Mouse (Mus musculus) ES-E14 (cell line): Measurements from ENCODE around the gene Spef1.
A peak's percentile ranks its signal among the peaks of the same experiment; 100 is the strongest.

ENCODE experiments used
- CHD2 ChIP-seq: IDR thresholded peaks from 2 replicates; pipeline ENCODE4 v1.6.1; 2014; ENCODE audit warnings: mild to moderate bottlenecking, low read depth, low read length, inconsistent platforms
- HCFC1 ChIP-seq: IDR thresholded peaks from 2 replicates; pipeline ENCODE4 v1.6.1; 2012; ENCODE audit warnings: low read length, inconsistent platforms, borderline replicate concordance; ENCODE audit not compliant: insufficient read depth
- ZC3H11A ChIP-seq: IDR thresholded peaks from 2 replicates; pipeline ENCODE4 v1.6.1; 2012; ENCODE audit warnings: low read depth, mild to moderate bottlenecking, inconsistent platforms, low read length, borderline replicate concordance
- ZNF384 ChIP-seq: IDR thresholded peaks from 2 replicates; pipeline ENCODE4 v1.6.1; 2012; ENCODE audit warnings: low read depth, low read length, inconsistent platforms

DNA sequence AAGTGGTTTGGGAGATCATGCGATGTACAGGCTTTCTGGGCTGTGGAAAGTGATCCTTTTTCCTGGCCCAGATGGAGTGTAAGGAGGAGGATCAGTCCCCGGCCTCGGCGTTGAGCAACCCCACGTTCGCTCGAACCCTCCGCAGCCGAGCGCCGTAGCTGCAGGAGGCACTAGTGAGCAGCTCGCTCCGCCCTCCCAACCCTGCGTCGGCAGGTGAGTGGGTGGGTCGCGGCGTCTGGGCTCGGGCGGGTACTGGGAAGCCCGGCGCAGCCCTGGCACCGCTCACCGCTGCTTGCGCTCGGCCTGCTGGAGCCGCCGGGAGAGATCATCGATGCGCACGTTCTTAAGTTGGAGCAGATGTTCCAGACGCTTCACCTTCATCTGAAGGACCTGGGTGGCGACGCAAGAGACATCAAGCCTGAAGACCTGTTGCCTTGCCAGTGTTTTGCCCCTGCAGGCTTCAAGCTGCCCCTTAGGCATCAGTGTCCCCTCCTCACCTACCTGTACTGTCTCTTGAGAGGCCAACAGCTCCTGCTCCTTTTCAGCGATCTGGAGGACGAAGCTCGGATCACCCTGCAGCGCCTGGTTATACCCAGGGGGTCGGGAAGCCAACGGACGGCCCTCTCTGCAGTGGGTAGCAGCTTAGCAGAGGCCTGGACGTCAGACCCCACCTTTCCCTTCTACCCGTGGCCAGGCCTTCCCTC is 15.5 kb downstream of the Spef1 start:
- TF ChIP-seq HCFC1 (0 out of 2 replicates have a peak, but pooled peaks have one; percentile 23), ZNF384 (no peak), CHD2 (no peak), ZC3H11A (no peak)
